Mouse (Mus musculus): Measurements from ENCODE around the gene Wdr82.
A peak's percentile ranks its signal among the peaks of the same experiment; 100 is the strongest.

GRCm38 (mm10) chr9:106199535-106200272, 29.0 kb downstream of the Wdr82 start, which contains the start of gene Ppm1m:
- TF ChIP-seq SIN3A (IDR thresholded peaks at IDR 0.05; ENCODE audit: low read length) = peak; percentile 71
- peak; percentile 36; the same call in 1 of the 2 replicates for TF ChIP-seq NELFE (IDR thresholded peaks at IDR 0.05; ENCODE audit: low read depth, low read length)
- no peak for TF ChIP-seq ZNF384 (IDR thresholded peaks at IDR 0.05; ENCODE audit: low read depth, low read length)
- no peak for TF ChIP-seq CTCF (conservative IDR thresholded peaks at IDR 0.05 in 1 of 2, IDR thresholded peaks at IDR 0.05 in 1 of 2; ENCODE audit: low read depth in 2 of 2, low read length in 2 of 2)
- peak; percentile 94 for TF ChIP-seq JUND (conservative IDR thresholded peaks at IDR 0.05; ENCODE audit: low read depth, low read length)
- no peak; the same call in 1 of the 2 replicates for TF ChIP-seq POLR2A (IDR thresholded peaks at IDR 0.05; ENCODE audit: low read depth, low read length)
- TF ChIP-seq POLR2AphosphoS2 (IDR thresholded peaks at IDR 0.05; ENCODE audit: low read depth, low read length) = no peak
- peak; percentile 76 for TF ChIP-seq BHLHE40 (IDR thresholded peaks at IDR 0.05; ENCODE audit: low read depth, low read length)
- no peak for TF ChIP-seq E2F4 (IDR thresholded peaks at IDR 0.05; ENCODE audit: insufficient replicate concordance, low read depth, low read length)
- TF ChIP-seq SMC3 (IDR thresholded peaks at IDR 0.05; ENCODE audit: low read depth, low read length) = 0 out of 2 replicates have a peak, but pooled peaks have one; percentile 4
- TF ChIP-seq EP300 (IDR thresholded peaks at IDR 0.05; ENCODE audit: low read length) = peak; percentile 100
